Mouse (Mus musculus) naive thymus-derived CD4-positive, alpha-beta T cell, adult 2 months (primary cell): Measurements from ENCODE around the gene Styx.
"Not testable (repeated sequence)": the region's sequence is repeated elsewhere in the genome, so short reads cannot be mapped to it uniquely, and the experiment has no call there.

Source experiments
- DNase-seq: peaks from one replicate; pipeline ENCODE4 v3.0.0-alpha.2; 2011; ENCODE audit warnings: low read depth

Styx gene

GRCm38 (mm10) chr14:45364211-45365195 lies 13.6 kb downstream of the Styx start:
- no peak for DNase-seq

GRCm38 (mm10) chr14:45365196-45365587 lies 14.3 kb downstream of the Styx start:
- DNase-seq: no peak

DNA sequence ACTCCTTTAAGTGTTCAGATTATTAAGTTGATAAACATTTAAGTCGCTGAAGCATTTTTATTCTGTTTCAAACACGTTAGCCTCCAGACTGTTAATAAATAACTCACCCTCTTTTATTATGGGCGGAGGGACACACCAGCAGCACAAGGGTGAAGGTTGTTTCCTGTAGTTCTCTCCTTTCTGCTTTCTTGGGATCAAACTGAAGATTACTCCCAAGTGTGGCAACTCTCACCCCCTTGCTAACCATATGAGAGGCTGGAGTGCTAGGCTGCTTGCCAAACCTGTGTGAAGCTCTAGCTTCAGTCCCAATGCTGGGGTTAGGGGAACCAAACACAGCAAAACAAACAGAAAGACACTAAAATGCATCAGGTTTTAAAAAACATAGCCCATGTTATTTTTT lies 27.9 kb downstream of the Styx start:
- no peak for DNase-seq

GRCm38 (mm10) chr14:45380756-45381155 lies 29.9 kb downstream of the Styx start:
- DNase-seq: no peak

DNA sequence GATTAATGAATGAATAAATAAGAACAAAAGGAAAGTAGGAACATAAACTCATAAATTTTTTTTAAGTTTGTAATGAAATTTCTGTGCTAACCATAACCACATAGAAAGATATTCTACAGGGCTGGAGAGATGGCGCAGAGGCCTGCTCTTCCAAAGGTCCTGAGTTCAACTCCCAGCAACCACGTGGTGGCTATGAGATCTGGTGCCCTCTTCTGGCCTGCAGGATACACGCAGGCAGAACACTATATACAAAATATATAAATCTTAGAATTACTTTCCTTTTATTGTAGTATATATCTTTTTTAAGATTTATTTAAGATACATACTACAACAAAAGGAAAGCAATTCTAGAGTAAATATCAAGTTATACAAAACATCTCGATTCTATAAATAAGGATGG lies 32.0 kb downstream of the Styx start:
- DNase-seq: peak; percentile 26

GRCm38 (mm10) chr14:45385596-45385995 lies 34.7 kb downstream of the Styx start:
- DNase-seq: no peak

GRCm38 (mm10) chr14:45387480-45387879 lies 36.6 kb downstream of the Styx start:
- DNase-seq: peak; percentile 43

- peak; percentile 79 for DNase-seq
These were observed 37.7 kb downstream of the Styx start for GRCm38 (mm10) chr14:45388345-45389181.

- DNase-seq: no peak
These were observed 38.3 kb downstream of the Styx start for GRCm38 (mm10) chr14:45389194-45389593.

GRCm38 (mm10) chr14:45399836-45400235 lies 48.9 kb downstream of the Styx start:
- DNase-seq: peak; percentile 32

GRCm38 (mm10) chr14:45403651-45404050 lies 52.8 kb downstream of the Styx start:
- DNase-seq: no peak

GRCm38 (mm10) chr14:45404813-45405212 lies 53.9 kb downstream of the Styx start, which contains the start of gene Gnpnat1:
Gnpnat1 (minus strand) TSS chr14:45404913.
- not testable (repeated sequence) for DNase-seq

DNA sequence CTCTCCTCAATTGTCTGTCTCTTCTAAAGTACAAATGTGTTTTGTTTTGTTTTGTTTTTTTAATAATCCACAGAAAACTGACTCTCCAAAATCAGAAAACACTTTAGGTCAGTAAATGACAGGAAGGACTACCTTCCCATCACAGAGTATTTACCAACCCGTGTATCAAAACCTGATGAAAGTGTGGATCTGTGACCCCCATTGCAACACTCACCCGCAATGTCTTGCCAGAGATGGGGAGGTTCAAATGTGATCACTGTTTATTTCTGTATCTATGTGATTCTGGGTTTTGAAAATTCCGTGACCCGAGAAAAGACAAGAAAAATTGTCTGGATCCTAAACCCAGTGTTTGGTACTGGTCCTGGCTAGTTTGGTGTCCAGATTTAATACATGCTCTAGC lies 65.4 kb downstream of the Styx start:
- no peak for DNase-seq

- no peak for DNase-seq
These were observed 67.7 kb downstream of the Styx start for GRCm38 (mm10) chr14:45418553-45418952.

DNA sequence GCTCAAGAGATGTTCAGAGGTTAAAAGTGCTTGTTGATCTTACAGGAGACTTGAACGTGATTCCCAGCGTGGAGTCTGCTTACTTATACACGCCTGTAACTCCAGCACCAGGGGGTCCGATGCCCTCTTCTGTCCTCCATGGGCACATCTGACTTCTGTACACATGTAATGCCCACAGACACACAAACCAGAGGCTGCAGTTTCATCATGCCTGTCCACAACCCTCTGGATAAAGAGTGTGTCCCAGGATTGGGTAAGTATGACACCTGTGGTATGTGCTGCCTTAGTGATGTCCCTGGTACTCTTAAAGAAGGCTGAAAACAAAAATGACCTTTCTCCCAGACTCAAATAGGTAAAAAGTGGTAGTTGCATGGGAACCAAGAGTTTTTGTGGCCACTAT lies 68.4 kb downstream of the Styx start:
- no peak for DNase-seq

GRCm38 (mm10) chr14:45422371-45422770 lies 71.5 kb downstream of the Styx start:
- DNase-seq: no peak

GRCm38 (mm10) chr14:45423220-45423619 lies 72.3 kb downstream of the Styx start:
- DNase-seq: peak; percentile 69

DNA sequence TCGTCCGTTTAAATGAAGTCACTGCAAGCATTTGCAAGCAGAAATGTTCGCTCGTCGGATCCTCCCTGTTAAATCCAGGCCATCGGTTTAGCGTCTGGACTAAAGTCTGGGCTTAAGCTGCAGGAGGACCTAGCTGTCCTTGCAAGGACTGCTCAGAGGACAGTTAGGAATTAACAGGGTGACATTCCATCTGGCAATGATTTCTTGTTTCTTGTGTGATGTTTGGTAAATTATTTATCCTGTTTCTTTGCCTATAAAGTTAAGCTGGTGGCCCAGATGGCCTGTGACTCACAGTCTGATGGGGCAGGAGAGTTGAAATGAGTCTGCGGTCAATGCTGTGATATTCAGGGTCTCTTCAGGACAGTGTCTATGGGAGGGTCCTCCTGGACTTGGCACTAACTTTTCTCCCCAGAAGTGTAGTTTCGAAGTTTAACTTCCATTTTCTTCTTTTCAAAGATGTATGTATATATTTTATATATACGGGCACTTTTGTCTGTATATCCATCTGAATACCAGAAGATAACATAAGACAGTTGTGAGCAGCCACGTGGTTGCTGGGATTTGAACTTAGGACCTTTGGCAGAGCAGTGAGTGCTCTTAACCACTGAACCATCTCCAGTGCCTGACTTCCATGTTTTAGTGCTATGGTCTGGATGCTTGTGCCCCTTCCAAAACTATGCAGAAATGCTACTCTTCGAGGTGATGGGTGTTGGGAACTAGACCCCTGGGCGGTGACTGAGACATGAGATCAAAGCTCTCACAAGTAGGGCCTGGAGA lies 79.4 kb downstream of the Styx start:
- DNase-seq: no peak

DNA sequence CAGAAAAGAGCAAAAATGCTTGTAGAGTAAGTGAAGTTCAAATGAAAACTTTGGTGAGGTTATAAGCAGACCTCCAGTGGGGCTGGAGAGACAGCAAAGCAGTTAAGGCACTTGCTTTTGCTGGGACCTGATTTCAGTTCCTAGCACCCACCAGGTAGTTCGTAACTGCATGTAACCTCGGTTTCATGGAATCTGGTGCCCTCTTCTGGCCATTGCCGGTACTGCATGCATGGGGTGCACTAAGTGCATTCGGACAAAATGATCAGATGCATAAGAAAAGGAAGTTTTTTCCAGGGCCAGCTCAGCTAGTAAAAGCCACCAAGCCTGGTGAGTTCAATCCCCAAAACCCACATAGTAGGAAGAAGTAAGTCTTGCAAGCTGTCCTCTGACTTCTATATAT lies 81.1 kb downstream of the Styx start:
- peak; percentile 17 for DNase-seq

- DNase-seq: no peak
These were observed 83.3 kb downstream of the Styx start for GRCm38 (mm10) chr14:45434220-45434619.

- no peak for DNase-seq
These were observed 87.5 kb downstream of the Styx start for GRCm38 (mm10) chr14:45438250-45438930.
